Mouse (Mus musculus): Measurements from ENCODE around the gene Arpp21.
"Not testable (repeated sequence)": the region's sequence is repeated elsewhere in the genome, so short reads cannot be mapped to it uniquely, and the experiment has no call there.

Arpp21 gene

GRCm38 (mm10) chr9:112100841-112101595 lies 134.7 kb downstream of the Arpp21 start:
- peak; percentile 25 for DNase-seq

- no peak for DNase-seq
Measured at GRCm38 (mm10) chr9:112098267-112098666, 137.5 kb downstream of the Arpp21 start.

- DNase-seq = no peak
Measured at GRCm38 (mm10) chr9:112095708-112096107, 140.0 kb downstream of the Arpp21 start.

GRCm38 (mm10) chr9:112095198-112095597 lies 140.5 kb downstream of the Arpp21 start:
- no peak for DNase-seq

- DNase-seq = no peak
Measured at GRCm38 (mm10) chr9:112078903-112079302, 156.8 kb downstream of the Arpp21 start.

GRCm38 (mm10) chr9:112078453-112078852 lies 157.3 kb downstream of the Arpp21 start:
- DNase-seq = no peak

GRCm38 (mm10) chr9:112075273-112075672 lies 160.5 kb downstream of the Arpp21 start:
- no peak for DNase-seq

GRCm38 (mm10) chr9:112074872-112075271 lies 160.9 kb downstream of the Arpp21 start:
- no peak for DNase-seq

GRCm38 (mm10) chr9:112071368-112071767 lies 164.4 kb downstream of the Arpp21 start:
- DNase-seq = no peak

- no peak for DNase-seq
Measured at GRCm38 (mm10) chr9:112070961-112071360, 164.8 kb downstream of the Arpp21 start.

- DNase-seq = no peak
Measured at GRCm38 (mm10) chr9:112068250-112068649, 167.5 kb downstream of the Arpp21 start.

GRCm38 (mm10) chr9:112060696-112061425 lies 174.9 kb downstream of the Arpp21 start:
- no peak for DNase-seq

GRCm38 (mm10) chr9:112054807-112055381 lies 180.8 kb downstream of the Arpp21 start:
- no peak for DNase-seq

GRCm38 (mm10) chr9:112047903-112048467 lies 187.8 kb downstream of the Arpp21 start:
- DNase-seq = no peak

- no peak for DNase-seq
Measured at GRCm38 (mm10) chr9:112040566-112040965, 195.2 kb downstream of the Arpp21 start.

- DNase-seq = no peak
Measured at GRCm38 (mm10) chr9:112037732-112038131, 198.0 kb downstream of the Arpp21 start.

- DNase-seq = not testable (repeated sequence)
Measured at GRCm38 (mm10) chr9:112033840-112034239, 201.9 kb downstream of the Arpp21 start.

- no peak for DNase-seq
Measured at GRCm38 (mm10) chr9:112032169-112032568, 203.6 kb downstream of the Arpp21 start.

- no peak for DNase-seq
Measured at GRCm38 (mm10) chr9:112023562-112024015, 212.1 kb downstream of the Arpp21 start.

GRCm38 (mm10) chr9:112023111-112023510 lies 212.6 kb downstream of the Arpp21 start:
- no peak for DNase-seq

Measured in thymus, postnatal 4 days (tissue).